Mouse (Mus musculus): ENCODE data around the gene Elovl7. TPM values are rescaled to one million over a fixed set of nuclear protein-coding genes. Genes with fewer than 3 reads are reported as not detected.

The Elovl7 gene
- polyA plus RNA-seq, 1 experiment: 0.27 TPM

- H3K4me1 ChIP-seq (ENCODE audit: control insufficient read depth, insufficient read depth, low read length): peaks cover 9% of the 10 kb centered on the region
- H3K27ac ChIP-seq (ENCODE audit: insufficient read depth, low read depth, low read length): peak overlapping the region; percentile 28; the same call in 1 of the 2 replicates
- no peak for TF ChIP-seq POLR2A (IDR thresholded peaks at IDR 0.05; ENCODE audit: borderline replicate concordance, low read depth, low read length)
- TF ChIP-seq CTCF (IDR thresholded peaks at IDR 0.05; ENCODE audit: low read depth, low read length): no peak
- peak overlapping the region; percentile 74 for H3K4me3 ChIP-seq (ENCODE audit: insufficient read depth, low read length)
Measured at GRCm38 (mm10) chr13:108316487-108316903, 102.3 kb downstream of the Elovl7 start.

- TF ChIP-seq POLR2A (IDR thresholded peaks at IDR 0.05; ENCODE audit: borderline replicate concordance, low read depth, low read length): no peak
- TF ChIP-seq CTCF (IDR thresholded peaks at IDR 0.05; ENCODE audit: low read depth, low read length): no peak
- Histone ChIP-seq H3K4me3 (ENCODE audit: insufficient read depth, low read length) (no peak overlapping the region), H3K4me1 (ENCODE audit: control insufficient read depth, insufficient read depth, low read length) (peaks cover 9% of the 10 kb centered on the region), H3K27ac (ENCODE audit: insufficient read depth, low read depth, low read length) (no peak overlapping the region)
Measured at GRCm38 (mm10) chr13:108317414-108317813, 103.2 kb downstream of the Elovl7 start.

GRCm38 (mm10) chr13:108319028-108319427 is 104.8 kb downstream of the Elovl7 start:
- no peak overlapping the region for H3K27ac ChIP-seq (ENCODE audit: insufficient read depth, low read depth, low read length)
- peaks cover 9% of the 10 kb centered on the region for H3K4me1 ChIP-seq (ENCODE audit: control insufficient read depth, insufficient read depth, low read length)
- no peak overlapping the region for H3K4me3 ChIP-seq (ENCODE audit: insufficient read depth, low read length)
- TF ChIP-seq POLR2A (IDR thresholded peaks at IDR 0.05; ENCODE audit: borderline replicate concordance, low read depth, low read length) (no peak), CTCF (IDR thresholded peaks at IDR 0.05; ENCODE audit: low read depth, low read length) (no peak)

- Histone ChIP-seq H3K4me1 (ENCODE audit: control insufficient read depth, insufficient read depth, low read length) (peaks cover 7% of the 10 kb centered on the region), H3K4me3 (ENCODE audit: insufficient read depth, low read length) (no peak overlapping the region), H3K27ac (ENCODE audit: insufficient read depth, low read depth, low read length) (no peak overlapping the region)
- TF ChIP-seq POLR2A (IDR thresholded peaks at IDR 0.05; ENCODE audit: borderline replicate concordance, low read depth, low read length) (no peak), CTCF (IDR thresholded peaks at IDR 0.05; ENCODE audit: low read depth, low read length) (no peak)
Measured at GRCm38 (mm10) chr13:108320216-108320615, 106.0 kb downstream of the Elovl7 start.

- Histone ChIP-seq H3K27ac (ENCODE audit: insufficient read depth, low read depth, low read length) (no peak overlapping the region), H3K4me1 (ENCODE audit: control insufficient read depth, insufficient read depth, low read length) (no peaks in the 10 kb centered on the region), H3K4me3 (ENCODE audit: insufficient read depth, low read length) (no peak overlapping the region)
- TF ChIP-seq CTCF (IDR thresholded peaks at IDR 0.05; ENCODE audit: low read depth, low read length) (no peak), POLR2A (IDR thresholded peaks at IDR 0.05; ENCODE audit: borderline replicate concordance, low read depth, low read length) (no peak)
Measured at GRCm38 (mm10) chr13:108322466-108322865, 108.3 kb downstream of the Elovl7 start.

GRCm38 (mm10) chr13:108323317-108323716 is 109.1 kb downstream of the Elovl7 start:
- Histone ChIP-seq H3K27ac (ENCODE audit: insufficient read depth, low read depth, low read length) (no peak overlapping the region), H3K4me3 (ENCODE audit: insufficient read depth, low read length) (no peak overlapping the region), H3K4me1 (ENCODE audit: control insufficient read depth, insufficient read depth, low read length) (no peaks in the 10 kb centered on the region)
- TF ChIP-seq POLR2A (IDR thresholded peaks at IDR 0.05; ENCODE audit: borderline replicate concordance, low read depth, low read length) (no peak), CTCF (IDR thresholded peaks at IDR 0.05; ENCODE audit: low read depth, low read length) (no peak)

GRCm38 (mm10) chr13:108323866-108324829 is 109.9 kb downstream of the Elovl7 start:
- no peak for TF ChIP-seq POLR2A (IDR thresholded peaks at IDR 0.05; ENCODE audit: borderline replicate concordance, low read depth, low read length)
- TF ChIP-seq CTCF (IDR thresholded peaks at IDR 0.05; ENCODE audit: low read depth, low read length): no peak
- no peak overlapping the region for H3K4me3 ChIP-seq (ENCODE audit: insufficient read depth, low read length)
- H3K27ac ChIP-seq (ENCODE audit: insufficient read depth, low read depth, low read length): no peak overlapping the region
- H3K4me1 ChIP-seq (ENCODE audit: control insufficient read depth, insufficient read depth, low read length): no peaks in the 10 kb centered on the region

GRCm38 (mm10) chr13:108325871-108326270 is 111.7 kb downstream of the Elovl7 start:
- Histone ChIP-seq H3K27ac (ENCODE audit: insufficient read depth, low read depth, low read length) (no peak overlapping the region), H3K4me1 (ENCODE audit: control insufficient read depth, insufficient read depth, low read length) (no peaks in the 10 kb centered on the region), H3K4me3 (ENCODE audit: insufficient read depth, low read length) (no peak overlapping the region)
- no peak for TF ChIP-seq CTCF (IDR thresholded peaks at IDR 0.05; ENCODE audit: low read depth, low read length)
- no peak for TF ChIP-seq POLR2A (IDR thresholded peaks at IDR 0.05; ENCODE audit: borderline replicate concordance, low read depth, low read length)

GRCm38 (mm10) chr13:108326351-108326750 is 112.1 kb downstream of the Elovl7 start:
- Histone ChIP-seq H3K4me3 (ENCODE audit: insufficient read depth, low read length) (no peak overlapping the region), H3K4me1 (ENCODE audit: control insufficient read depth, insufficient read depth, low read length) (no peaks in the 10 kb centered on the region), H3K27ac (ENCODE audit: insufficient read depth, low read depth, low read length) (no peak overlapping the region)
- TF ChIP-seq POLR2A (IDR thresholded peaks at IDR 0.05; ENCODE audit: borderline replicate concordance, low read depth, low read length) (no peak), CTCF (IDR thresholded peaks at IDR 0.05; ENCODE audit: low read depth, low read length) (no peak)

- no peak overlapping the region for H3K27ac ChIP-seq (ENCODE audit: insufficient read depth, low read depth, low read length)
- no peak for TF ChIP-seq CTCF (IDR thresholded peaks at IDR 0.05; ENCODE audit: low read depth, low read length)
- TF ChIP-seq POLR2A (IDR thresholded peaks at IDR 0.05; ENCODE audit: borderline replicate concordance, low read depth, low read length): no peak
- no peaks in the 10 kb centered on the region for H3K4me1 ChIP-seq (ENCODE audit: control insufficient read depth, insufficient read depth, low read length)
- no peak overlapping the region for H3K4me3 ChIP-seq (ENCODE audit: insufficient read depth, low read length)
Measured at GRCm38 (mm10) chr13:108327047-108327446, 112.8 kb downstream of the Elovl7 start.

All from bone marrow macrophage, adult 2 months (primary cell).